Mouse (Mus musculus) intestine, postnatal 0 days (tissue): Measurements from ENCODE around the gene Rem2. TPM values are rescaled to one million over a fixed set of nuclear protein-coding genes. Genes with fewer than 3 reads are reported as not detected.
A peak's percentile ranks its signal among the peaks of the same experiment; 100 is the strongest.

Experiments used
- ATAC-seq: fragments of 200-750 bp; cut with Nextera tagmentation; 2 replicates; pipeline ENCODE4 v1.8.0; 2017; ENCODE audit warnings: mild to moderate bottlenecking, moderate TSS enrichment, moderate library complexity
- H3K27ac ChIP-seq: fragments of 300-500 bp; sonication (generic); 2 replicates; pipeline ENCODE4 v1.5.1; 2014; ENCODE audit warnings: mild to moderate bottlenecking, low read depth, low read length, moderate library complexity
- H3K27me3 ChIP-seq: fragments of 300-500 bp; sonication (generic); replicated peaks from 2 replicates; pipeline ENCODE4 v1.6.1; 2014; ENCODE audit warnings: low read length, mixed read lengths; ENCODE audit not compliant: control insufficient read depth, insufficient read depth
- H3K36me3 ChIP-seq: fragments of 300-500 bp; sonication (generic); 2 replicates; pipeline ENCODE4 v1.6.1; 2014; ENCODE audit warnings: mild to moderate bottlenecking, moderate library complexity; ENCODE audit not compliant: control insufficient read depth, insufficient read depth
- H3K4me1 ChIP-seq: fragments of 300-500 bp; sonication (generic); replicated peaks from 2 replicates; pipeline ENCODE4 v1.6.1; 2014; ENCODE audit warnings: antibody characterized with exemption, low read length, mixed read lengths; ENCODE audit not compliant: control insufficient read depth, insufficient read depth
- H3K4me2 ChIP-seq: fragments of 300-500 bp; sonication (generic); replicated peaks from 2 replicates; pipeline ENCODE4 v1.6.1; 2014; ENCODE audit warnings: low read depth, mild to moderate bottlenecking, moderate library complexity
- H3K4me3 ChIP-seq: fragments of 300-500 bp; sonication (generic); 2 replicates; pipeline ENCODE4 v1.5.1; 2014; ENCODE audit warnings: low read depth, low read length
- H3K9ac ChIP-seq: fragments of 300-500 bp; sonication (generic); 2 replicates; pipeline ENCODE4 v1.6.1; 2014; ENCODE audit warnings: mild to moderate bottlenecking, low read depth, low read length
- H3K9me3 ChIP-seq: fragments of 300-500 bp; sonication (generic); 2 replicates; pipeline ENCODE4 v1.6.1; 2016; ENCODE audit warnings: mixed run types; ENCODE audit not compliant: control insufficient read depth
- CTCF ChIP-seq: sonication (generic); IDR thresholded peaks from 2 replicates; pipeline ENCODE4 v1.5.1; 2016; ENCODE audit warnings: low read depth, mild to moderate bottlenecking, control low read depth, antibody characterized with exemption, moderate library complexity
- WGBS: fragments of 180-500 bp; shearing (Covaris S2); extraction: QIAGEN DNeasy Blood & Tissue Kit; methylation state at CpG from one replicate; pipeline ENCODE4 v1.1.7; 2014; 5-methylcytosine and 5-hydroxymethylcytosine counted together
- polyA plus RNA-seq: library from polyadenylated mRNA; unstranded; fragments of >200 nt; fragmentation: Nextera tagmentation; extraction: Ambion mirVana; gene quantifications from 2 replicates; pipeline ENCODE4 v1.2.1, GENCODE M21; 2015

The Rem2 gene
- polyA plus RNA-seq = 0.78 and 0.89 TPM in 2 replicates

GRCm38 (mm10) chr14:54475941-54476844 lies at the start of gene Rem2:
Gene Rem2, plus strand, starts transcription at chr14:54476100.
- no peak for TF ChIP-seq CTCF
- Histone ChIP-seq H3K9me3 (no peaks in the 10 kb centered on the region), H3K27me3 (peaks cover 17% of the 10 kb centered on the region; the same call in 1 of the 2 replicates), H3K9ac (peak within 1 kb of the TSS; percentile 31; the same call in 1 of the 2 replicates), H3K27ac (no peak within 1 kb of the TSS), H3K36me3 (no peaks in the 10 kb centered on the region; the same call in 1 of the 2 replicates), H3K4me3 (peak within 1 kb of the TSS; percentile 29), H3K4me1 (peaks cover 10% of the 10 kb centered on the region; the same call in 1 of the 2 replicates), H3K4me2 (peak within 1 kb of the TSS; percentile 71)
- WGBS = 3% methylated on average over 23 of the region's 23 CpGs
- ATAC-seq = peak; percentile 74

DNA sequence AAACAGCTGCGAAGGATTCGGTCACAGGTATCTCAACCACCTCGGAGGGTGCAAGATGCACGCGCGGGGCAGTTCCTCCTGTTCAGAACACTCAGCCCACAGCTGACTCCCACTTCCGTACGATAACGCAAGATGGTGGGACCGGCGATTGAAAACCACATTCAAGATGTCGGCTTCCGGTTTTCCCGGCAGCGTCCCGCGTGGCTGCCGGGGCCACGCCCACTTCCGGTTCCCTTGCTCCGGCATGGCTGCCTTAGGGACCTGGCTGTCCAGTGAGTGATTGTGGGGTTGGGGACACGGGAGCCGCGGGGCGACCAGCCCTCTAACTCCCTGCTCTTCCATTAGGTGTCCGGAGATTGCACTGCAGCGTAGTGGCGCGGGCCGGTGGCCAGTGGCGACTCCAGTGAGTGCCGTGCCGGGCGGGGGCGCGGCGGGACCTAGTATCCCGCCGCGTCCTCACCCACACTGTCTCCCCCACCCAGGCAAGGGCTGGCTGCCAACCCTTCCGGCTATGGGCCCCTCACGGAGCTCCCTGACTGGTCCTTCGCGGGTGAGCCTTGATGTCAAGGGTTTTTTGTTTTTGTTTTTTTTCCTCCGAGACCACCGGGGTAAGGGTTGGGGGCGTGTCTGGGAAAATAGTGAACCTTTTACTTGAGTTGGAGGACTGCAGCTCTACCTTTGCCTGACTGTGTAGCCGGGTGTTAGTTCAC lies 49.1 kb upstream of the Rem2 start, which contains the start of gene Mrpl52:
TSS of gene Mrpl52 (plus strand) at position 221 of the 710 bp plus-strand sequence.
- ATAC-seq = peak; percentile 71
- Histone ChIP-seq H3K27ac (peak within 1 kb of the TSS; percentile 65), H3K36me3 (peaks cover 4% of the 10 kb centered on the region), H3K4me3 (peak within 1 kb of the TSS; percentile 99), H3K4me2 (peak within 1 kb of the TSS; percentile 75), H3K9ac (peak within 1 kb of the TSS; percentile 85), H3K9me3 (no peaks in the 10 kb centered on the region), H3K4me1 (peaks cover 5% of the 10 kb centered on the region; the same call in 1 of the 2 replicates), H3K27me3 (no peaks in the 10 kb centered on the region)
- WGBS = under 1% methylated on average over 48 of the region's 48 CpGs
- no peak for TF ChIP-seq CTCF

DNA sequence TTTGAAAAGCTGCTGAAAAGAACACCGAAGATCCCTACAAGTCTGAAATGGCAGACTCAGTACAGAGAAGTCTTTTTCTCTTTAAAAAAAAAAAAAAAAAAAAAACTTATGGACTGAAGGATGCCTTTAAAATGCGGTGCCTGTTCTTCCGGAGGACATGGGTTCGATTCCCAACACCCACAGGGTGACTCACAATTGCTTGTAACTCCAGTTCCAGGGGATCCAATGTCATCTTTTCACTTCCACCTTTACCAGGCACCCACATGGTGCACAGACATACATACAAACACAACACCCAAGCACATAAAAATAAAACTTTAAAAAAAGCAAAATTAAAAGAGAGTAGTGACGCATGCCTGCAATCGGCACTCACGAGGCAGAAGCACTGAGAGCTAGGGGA lies 48.2 kb upstream of the Rem2 start:
- Histone ChIP-seq H3K9me3 (no peaks in the 10 kb centered on the region), H3K27ac (no peak overlapping the region), H3K4me1 (peaks cover 5% of the 10 kb centered on the region; the same call in 1 of the 2 replicates), H3K36me3 (peaks cover 4% of the 10 kb centered on the region), H3K9ac (no peak overlapping the region), H3K4me2 (peak overlapping the region; percentile 75; the same call in 1 of the 2 replicates), H3K4me3 (peak overlapping the region; percentile 99; the same call in 1 of the 2 replicates), H3K27me3 (no peaks in the 10 kb centered on the region)
- no peak for TF ChIP-seq CTCF
- WGBS = 86% methylated on average over 7 of the region's 7 CpGs
- no peak for ATAC-seq

DNA sequence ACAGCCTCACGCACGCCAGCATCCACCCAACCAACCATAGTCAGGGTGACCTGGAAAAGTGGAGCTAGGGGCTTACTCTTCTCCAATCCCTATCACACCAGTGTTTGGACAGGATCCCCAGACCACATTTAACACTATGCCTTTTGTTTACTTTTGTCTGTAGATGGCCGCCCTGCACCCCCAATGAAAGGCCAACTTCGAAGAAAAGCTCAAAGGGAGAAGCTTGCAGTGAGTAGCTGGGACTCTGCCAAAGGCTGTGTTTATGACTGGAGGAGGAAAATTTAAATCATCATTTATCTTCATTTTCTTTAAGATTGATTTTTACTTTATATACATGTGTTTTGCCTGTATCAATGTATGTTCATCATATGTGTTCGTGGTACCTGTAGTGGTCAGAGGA lies 47.5 kb upstream of the Rem2 start:
- Histone ChIP-seq H3K27me3 (no peaks in the 10 kb centered on the region), H3K27ac (no peak overlapping the region), H3K4me2 (no peak overlapping the region), H3K4me3 (no peak overlapping the region), H3K4me1 (peaks cover 5% of the 10 kb centered on the region; the same call in 1 of the 2 replicates), H3K36me3 (peaks cover 4% of the 10 kb centered on the region), H3K9me3 (no peaks in the 10 kb centered on the region), H3K9ac (no peak overlapping the region)
- TF ChIP-seq CTCF = no peak
- 82% methylated on average over 5 of the region's 5 CpGs for WGBS
- no peak for ATAC-seq

DNA sequence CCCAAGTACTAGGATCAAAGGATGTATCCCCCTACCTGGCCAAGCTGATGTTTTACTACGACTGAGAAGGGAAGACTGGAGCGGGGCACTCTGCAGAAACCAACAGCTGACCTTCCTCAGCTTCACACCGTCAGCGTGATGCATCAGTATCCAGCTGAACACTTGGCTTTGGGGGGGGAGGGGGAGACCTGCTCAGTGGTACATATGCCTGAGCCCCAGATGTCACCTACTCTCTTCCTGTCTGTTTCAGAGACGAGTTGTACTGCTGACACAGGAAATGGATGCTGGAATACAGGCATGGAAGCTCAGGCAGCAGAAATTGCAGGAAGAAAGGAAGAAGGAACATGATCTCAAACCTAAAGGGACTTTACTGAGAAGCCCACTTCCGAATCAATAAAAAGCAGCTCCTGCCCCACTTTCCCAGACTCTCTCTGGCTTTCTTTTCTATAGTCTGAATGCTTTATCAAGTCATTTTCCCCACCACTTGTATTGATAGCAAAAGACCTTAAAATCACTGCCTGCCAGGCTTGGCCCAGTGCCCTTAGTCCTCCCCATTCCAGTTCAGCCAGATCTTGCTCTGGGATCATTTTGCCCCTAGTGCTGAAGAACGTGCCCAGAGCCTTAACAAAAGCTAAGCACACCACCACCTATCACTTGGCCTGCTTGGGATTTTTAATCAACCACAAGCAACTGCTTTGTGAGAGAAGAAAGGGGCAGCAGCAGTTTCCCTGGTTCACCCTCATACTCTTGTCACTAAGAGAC lies 46.4 kb upstream of the Rem2 start:
- no peak for TF ChIP-seq CTCF
- Histone ChIP-seq H3K27me3 (no peaks in the 10 kb centered on the region), H3K36me3 (peaks cover 4% of the 10 kb centered on the region), H3K4me1 (peaks cover 5% of the 10 kb centered on the region), H3K4me2 (0 out of 2 replicates have a peak overlapping the region, but pooled peaks have one; percentile 94), H3K4me3 (no peak overlapping the region), H3K9me3 (no peaks in the 10 kb centered on the region), H3K9ac (no peak overlapping the region), H3K27ac (no peak overlapping the region; the same call in 1 of the 2 replicates)
- no peak for ATAC-seq
- WGBS = 58% methylated on average over 7 of the region's 7 CpGs
